Mouse (Mus musculus) neutrophil, adult 5-6 weeks (primary cell): ENCODE results near the gene Fam71f2. TPM values are rescaled to one million over a fixed set of nuclear protein-coding genes. Genes with fewer than 3 reads are reported as not detected.

Experiments
- ATAC-seq: fragments of 151-379, 151-347 bp; 2 replicates; pipeline ENCODE4 v1.8.0; 2017; ENCODE audit warnings: mild to moderate bottlenecking, moderate TSS enrichment; ENCODE audit not compliant: insufficient number of reproducible peaks, poor library complexity, low FRiP score, severe bottlenecking; ENCODE audit errors: extremely low read depth
- total RNA-seq: library from RNA; stranded (forward); fragments of 200-1000 nt; gene quantifications from 2 replicates; pipeline ENCODE4 v1.2.3, GENCODE M21; 2017

The Fam71f2 gene
- 1.4 TPM in 1 of 2 replicates, not detected in the other for total RNA-seq

GRCm38 (mm10) chr6:29279293-29279692 is at the start of gene Fam71f2:
Gene Fam71f2 (plus strand): TSS chr6:29279593.
- no peak for ATAC-seq

- no peak for ATAC-seq
Observed at GRCm38 (mm10) chr6:29230386-29230785, 49.0 kb upstream of the Fam71f2 start.

- no peak for ATAC-seq
Observed at GRCm38 (mm10) chr6:29231799-29232198, 47.6 kb upstream of the Fam71f2 start.

- peak; percentile 27; the same call in 1 of the 2 replicates for ATAC-seq
Observed at GRCm38 (mm10) chr6:29232321-29232720, 47.1 kb upstream of the Fam71f2 start.

- no peak for ATAC-seq
Observed at GRCm38 (mm10) chr6:29233710-29234109, 45.7 kb upstream of the Fam71f2 start.

GRCm38 (mm10) chr6:29234272-29234671 is 45.1 kb upstream of the Fam71f2 start:
- peak; percentile 64 for ATAC-seq

- peak; percentile 66 for ATAC-seq
Observed at GRCm38 (mm10) chr6:29240806-29241205, 38.6 kb upstream of the Fam71f2 start.

GRCm38 (mm10) chr6:29241697-29242096 is 37.7 kb upstream of the Fam71f2 start:
- ATAC-seq: no peak

- ATAC-seq: no peak
Observed at GRCm38 (mm10) chr6:29242265-29242664, 37.1 kb upstream of the Fam71f2 start.

- peak; percentile 80 for ATAC-seq
Observed at GRCm38 (mm10) chr6:29245272-29246120, 33.9 kb upstream of the Fam71f2 start.

GRCm38 (mm10) chr6:29246183-29246582 is 33.2 kb upstream of the Fam71f2 start:
- no peak for ATAC-seq

- 0 out of 2 replicates have a peak, but pooled peaks have one; percentile 15 for ATAC-seq
Observed at GRCm38 (mm10) chr6:29246585-29246984, 32.8 kb upstream of the Fam71f2 start.

- no peak for ATAC-seq
Observed at GRCm38 (mm10) chr6:29247072-29247471, 32.3 kb upstream of the Fam71f2 start.

- no peak for ATAC-seq
Observed at GRCm38 (mm10) chr6:29259418-29259817, 20.0 kb upstream of the Fam71f2 start.

GRCm38 (mm10) chr6:29261831-29262230 is 17.6 kb upstream of the Fam71f2 start:
- no peak for ATAC-seq

GRCm38 (mm10) chr6:29263650-29264455 is 15.5 kb upstream of the Fam71f2 start:
- no peak for ATAC-seq

- 0 out of 2 replicates have a peak, but pooled peaks have one; percentile 19 for ATAC-seq
Observed at GRCm38 (mm10) chr6:29264456-29264781, 15.0 kb upstream of the Fam71f2 start.

- no peak for ATAC-seq
Observed at GRCm38 (mm10) chr6:29266936-29267335, 12.5 kb upstream of the Fam71f2 start.

- no peak for ATAC-seq
Observed at GRCm38 (mm10) chr6:29269006-29269668, 10.3 kb upstream of the Fam71f2 start.
